Mouse (Mus musculus) olfactory bulb, adult 2 months (tissue): ENCODE measurements around the gene Gadd45g.

Experiments used
- CTCF ChIP-seq: fragments of 200-500 bp; IDR thresholded peaks from 2 replicates; pipeline ENCODE4 v1.5.1; 2012; ENCODE audit warnings: low read depth, mild to moderate bottlenecking, low read length, moderate library complexity; ENCODE audit not compliant: insufficient read depth
- POLR2A ChIP-seq: fragments of 200-500 bp; IDR thresholded peaks from 2 replicates; pipeline ENCODE4 v1.6.1; 2012; ENCODE audit warnings: mild to moderate bottlenecking, low read depth, low read length, moderate library complexity; ENCODE audit not compliant: insufficient read depth

GRCm38 (mm10) chr13:51815865-51816504 is 30.5 kb upstream of the Gadd45g start:
- TF ChIP-seq CTCF (no peak), POLR2A (no peak)
